Mouse (Mus musculus): ENCODE data around the gene Arih2.

Arih2 gene

GRCm38 (mm10) chr9:108649561-108650440 lies 615 bp upstream of the Arih2 start:
- CTCF ChIA-PET = interaction anchor here (0.5 to 0.7 kb wide), 3 partner anchors 19 to 745 kb away, joined by 3 to 5 read pairs (median 4); no protein-coding TSS in a partner anchor

DNA sequence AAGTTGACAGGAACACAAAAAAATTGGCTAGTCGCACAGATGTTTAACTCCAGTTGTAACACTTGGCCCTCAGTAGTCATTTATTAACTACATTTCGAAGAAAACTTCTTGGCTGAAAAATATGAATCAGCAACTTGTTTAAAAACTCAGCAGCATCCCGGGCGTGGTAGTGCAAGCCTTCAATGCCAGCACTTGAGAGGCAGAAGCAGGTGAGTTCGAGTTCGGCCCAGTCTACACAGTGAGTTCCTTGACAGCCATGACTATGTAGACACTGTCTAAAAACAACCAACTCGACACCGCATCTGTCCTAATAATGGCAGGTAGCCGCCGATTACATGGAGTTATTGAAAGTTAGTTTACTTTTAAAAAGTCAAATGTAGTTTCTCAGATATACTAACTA lies 1.0 kb downstream of the Arih2 start:
- CTCF ChIA-PET = no interaction called here

DNA sequence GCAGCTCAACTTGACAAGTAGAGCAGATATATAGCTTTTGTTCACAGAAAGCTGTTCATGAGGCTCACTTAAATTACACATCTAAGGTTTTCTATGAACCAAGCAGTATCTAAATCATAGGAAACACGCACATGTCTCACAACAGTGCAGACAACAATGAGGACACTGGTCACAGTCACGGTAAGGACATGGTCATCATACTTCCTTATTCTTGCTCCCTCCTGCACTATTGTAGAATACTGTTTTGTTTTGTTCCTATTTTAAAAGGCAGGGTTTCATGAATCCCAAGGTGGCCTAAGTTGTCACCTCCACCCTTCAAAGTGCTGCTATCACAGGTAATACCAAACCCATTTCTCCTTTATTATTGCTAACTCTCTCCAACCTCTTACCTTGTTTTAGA lies 9.4 kb downstream of the Arih2 start:
- CTCF ChIA-PET = no interaction called here

DNA sequence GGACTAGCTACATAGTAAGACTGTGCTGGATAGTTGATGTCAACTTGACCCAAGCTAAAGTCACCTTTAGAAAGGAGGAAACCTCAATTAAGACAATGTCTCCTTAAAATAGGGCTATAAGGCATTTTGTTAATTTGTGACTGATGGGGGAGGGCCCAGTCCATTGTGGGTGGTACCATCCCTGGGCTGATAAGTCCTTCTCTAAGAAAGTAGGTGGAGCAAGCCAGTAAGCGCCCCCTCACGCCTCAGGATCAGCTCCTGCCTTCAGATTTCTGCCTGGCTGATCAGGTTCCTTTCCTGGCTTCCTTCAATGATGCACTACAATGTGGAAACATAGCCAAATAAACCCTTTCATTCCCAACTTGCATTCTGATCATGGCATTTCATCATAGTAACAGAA lies 13.8 kb downstream of the Arih2 start:
- CTCF ChIA-PET = no interaction called here

GRCm38 (mm10) chr9:108633846-108634245 lies 15.3 kb downstream of the Arih2 start:
- CTCF ChIA-PET = interaction anchor here (0.7 kb wide), 1 partner anchor 52 kb away, joined by 7 read pairs; no protein-coding TSS in a partner anchor

- CTCF ChIA-PET = no interaction called here
Measured at GRCm38 (mm10) chr9:108632375-108632774, 16.8 kb downstream of the Arih2 start.

- CTCF ChIA-PET = interaction anchor here (0.6 kb wide), 1 partner anchor 249 kb away, joined by 4 read pairs; no protein-coding TSS in a partner anchor
Measured at GRCm38 (mm10) chr9:108631631-108632256, 17.4 kb downstream of the Arih2 start.

GRCm38 (mm10) chr9:108630683-108631082 lies 18.5 kb downstream of the Arih2 start:
- CTCF ChIA-PET = no interaction called here

DNA sequence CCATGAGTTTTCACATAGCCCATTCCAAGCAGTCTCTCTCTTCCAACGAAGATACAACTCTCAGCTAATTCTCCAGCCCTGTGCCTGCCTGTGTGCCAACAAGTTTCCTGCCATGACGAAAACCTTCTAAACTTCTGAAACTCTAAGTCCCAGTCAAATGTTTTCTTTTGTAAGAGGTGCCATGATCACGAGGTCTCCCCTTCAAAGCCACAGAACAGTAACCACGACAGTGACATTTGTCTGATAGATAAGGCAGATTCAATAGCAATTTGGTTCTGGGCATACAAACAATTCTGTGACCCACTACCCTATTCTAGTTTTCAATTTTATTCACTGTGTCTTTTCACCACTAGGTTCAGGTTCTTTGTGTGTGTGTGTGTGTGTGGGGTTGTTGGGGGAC lies 21.0 kb downstream of the Arih2 start:
- CTCF ChIA-PET = no interaction called here

- CTCF ChIA-PET = no interaction called here
Measured at GRCm38 (mm10) chr9:108626498-108626897, 22.7 kb downstream of the Arih2 start.

DNA sequence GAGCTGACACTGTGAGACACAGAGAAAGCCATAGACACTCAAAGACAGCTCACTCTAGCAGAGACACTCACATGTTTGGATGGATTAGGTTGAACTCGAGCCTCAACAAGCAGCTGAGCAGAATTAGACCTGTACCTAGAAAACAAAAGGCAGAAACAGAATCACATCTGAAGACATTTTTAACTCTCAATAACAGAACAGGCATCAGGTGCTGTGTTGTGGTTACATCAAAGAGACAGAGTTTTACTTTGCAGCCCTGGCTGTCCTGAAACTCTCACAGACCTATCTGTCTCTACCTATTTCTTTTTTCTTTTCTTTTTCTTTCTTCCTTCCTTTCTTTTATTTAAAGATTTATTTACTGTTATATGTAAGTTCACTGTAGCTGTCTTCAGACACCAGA lies 31.9 kb downstream of the Arih2 start:
- CTCF ChIA-PET = no interaction called here

GRCm38 (mm10) chr9:108611488-108611887 lies 37.7 kb downstream of the Arih2 start:
- CTCF ChIA-PET = no interaction called here

- CTCF ChIA-PET = no interaction called here
Measured at GRCm38 (mm10) chr9:108608889-108609288, 40.3 kb downstream of the Arih2 start.

GRCm38 (mm10) chr9:108607929-108608328 lies 41.3 kb downstream of the Arih2 start:
- CTCF ChIA-PET = interaction anchor here (0.6 kb wide), 1 partner anchor 288 kb away, joined by 4 read pairs; no protein-coding TSS in a partner anchor

DNA sequence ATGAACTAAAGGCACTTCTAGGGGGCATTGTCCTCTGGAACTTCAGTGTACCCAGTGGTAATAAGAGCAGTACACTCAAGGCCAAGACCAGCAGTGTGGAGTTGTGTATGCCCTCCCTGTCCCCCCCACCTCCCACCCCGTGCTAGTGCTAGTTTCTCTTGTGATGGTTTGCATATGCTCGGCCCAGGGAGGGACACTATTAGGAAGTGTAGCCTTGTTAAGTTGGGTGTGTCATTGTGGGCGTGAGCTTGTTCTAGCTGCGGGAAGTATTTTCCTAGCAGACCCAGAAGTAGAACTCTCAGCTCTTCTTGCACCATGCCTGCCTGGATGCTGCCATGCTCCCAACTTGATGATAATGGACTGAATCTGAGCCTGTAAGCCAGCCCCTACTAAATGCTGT lies 47.2 kb downstream of the Arih2 start:
- CTCF ChIA-PET = no interaction called here

DNA sequence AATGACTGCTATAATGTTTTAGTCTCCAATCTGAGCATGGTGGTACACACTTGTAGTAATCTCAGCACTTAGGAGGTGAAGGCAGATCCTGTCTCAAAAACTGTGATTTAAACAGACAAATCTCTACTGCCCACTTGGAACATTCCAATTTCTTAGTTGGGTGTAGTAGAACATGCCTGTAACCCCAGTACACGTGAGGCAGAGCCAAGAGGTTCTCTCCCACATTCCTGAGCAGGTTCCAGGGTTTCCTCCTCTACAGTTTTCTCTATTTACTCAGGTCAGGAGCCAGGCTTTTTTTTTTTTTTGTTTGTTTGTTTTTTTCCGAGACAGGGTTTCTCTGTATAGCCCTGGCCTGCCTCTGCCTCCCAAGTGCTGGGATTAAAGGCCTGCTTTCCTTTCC lies 49.2 kb downstream of the Arih2 start:
- CTCF ChIA-PET = no interaction called here

DNA sequence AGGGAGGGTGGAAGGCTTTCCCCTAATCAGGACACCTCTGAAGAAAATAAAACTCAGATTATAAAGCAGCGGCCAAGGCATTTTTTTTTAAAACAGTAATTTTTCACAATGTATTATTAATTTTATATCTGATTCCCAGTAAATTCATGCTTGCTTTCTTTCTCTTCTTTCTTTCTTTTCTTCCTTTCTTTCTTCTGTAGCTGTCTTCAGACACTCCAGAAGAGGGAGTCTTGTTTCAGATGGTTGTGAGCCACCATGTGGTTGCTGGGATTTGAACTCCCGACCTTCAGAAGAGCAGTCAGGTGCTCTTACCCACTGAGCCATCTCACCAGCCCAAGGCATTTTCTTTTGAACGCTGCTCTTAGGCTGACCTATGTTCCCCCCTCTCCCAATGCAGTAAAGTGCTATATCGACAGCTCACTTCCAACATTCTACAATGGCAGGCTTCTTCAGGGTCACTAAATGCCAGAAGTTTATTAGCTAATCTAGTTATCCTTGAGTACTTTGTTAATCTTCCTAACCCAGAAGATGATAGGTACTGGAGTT lies 50.1 kb downstream of the Arih2 start:
- CTCF ChIA-PET = no interaction called here

DNA sequence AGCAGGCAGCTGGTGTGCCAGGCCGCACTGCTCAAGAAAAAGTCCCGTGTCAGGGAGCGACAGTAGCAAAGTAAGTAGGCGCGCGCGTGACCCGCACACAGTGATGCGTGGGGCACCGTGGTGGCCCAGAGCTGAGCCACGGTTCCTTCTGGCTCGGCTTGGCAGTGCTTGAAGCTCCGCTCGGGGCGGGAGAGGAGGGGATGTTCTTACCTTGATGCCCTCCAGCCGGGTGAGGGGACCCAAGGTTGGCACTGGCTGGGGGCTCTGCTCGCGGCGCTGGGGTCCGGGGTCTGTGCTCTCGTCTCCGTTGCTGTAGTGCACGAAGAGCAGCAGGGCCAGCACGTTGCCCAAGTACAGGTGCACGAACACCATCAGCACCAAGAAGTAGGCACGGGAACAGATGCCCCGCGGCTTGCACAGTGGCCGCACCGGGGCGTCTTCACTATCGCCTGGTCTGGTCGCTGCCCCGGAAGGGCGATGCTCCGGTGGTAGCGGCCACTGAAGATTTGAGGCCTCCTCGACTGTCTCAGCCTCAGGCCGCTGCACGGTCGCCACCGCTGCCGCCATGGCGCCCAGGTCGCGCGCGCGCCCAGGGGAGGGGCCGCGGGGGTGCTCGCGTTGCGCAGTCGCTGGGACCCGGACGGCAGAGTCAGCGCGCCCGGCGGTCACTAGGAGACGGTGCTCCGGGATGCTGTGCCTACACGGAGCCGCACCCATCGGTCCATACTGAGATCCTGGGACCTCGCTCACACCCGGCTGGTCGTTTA lies 52.0 kb downstream of the Arih2 start, which contains the start of gene P4htm:
P4htm (minus strand) TSS at position 670 of the 767 bp plus-strand sequence.
- CTCF ChIA-PET = interaction anchor here (0.7 kb wide), 1 partner anchor 454 kb away, joined by 4 read pairs; no protein-coding TSS in a partner anchor

DNA sequence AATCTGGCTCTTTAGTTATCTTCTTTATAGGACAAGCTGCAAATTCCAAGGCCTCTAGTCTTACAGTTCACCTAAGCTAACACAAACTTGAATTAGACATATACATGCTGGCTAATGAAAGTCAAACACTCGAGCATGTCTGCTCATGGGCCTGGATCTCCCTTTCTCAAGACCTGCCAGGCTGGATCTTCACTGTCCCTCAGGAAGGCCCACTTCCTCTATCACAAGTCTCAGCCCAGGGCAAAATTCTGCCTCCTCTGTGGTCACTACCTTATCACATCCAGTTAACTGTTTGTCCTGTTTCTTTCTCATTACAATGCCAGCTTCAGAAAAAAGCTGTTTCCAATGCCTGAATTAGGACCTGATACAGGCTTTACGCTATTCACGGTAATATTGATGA lies 54.8 kb downstream of the Arih2 start:
- CTCF ChIA-PET = no interaction called here

DNA sequence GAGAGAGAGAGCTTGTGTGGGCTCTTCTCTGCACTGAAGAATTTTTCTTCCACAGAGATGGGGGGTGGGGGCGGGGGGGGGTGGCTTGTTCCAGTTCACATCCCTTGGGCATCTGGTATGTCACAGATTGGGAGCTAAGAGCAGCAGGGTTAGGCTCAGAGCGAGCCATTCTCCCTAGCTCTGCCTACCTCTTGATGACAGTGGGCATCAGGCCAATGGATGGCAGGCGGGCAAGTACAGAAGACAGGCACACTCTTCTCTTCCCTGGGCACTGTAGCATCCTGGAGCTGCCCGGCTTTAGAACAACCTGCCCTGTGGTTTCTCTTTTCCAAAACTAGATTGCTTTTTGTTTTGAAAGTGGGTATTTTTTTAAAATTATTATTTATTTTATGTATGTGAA lies 57.7 kb downstream of the Arih2 start:
- CTCF ChIA-PET = no interaction called here

DNA sequence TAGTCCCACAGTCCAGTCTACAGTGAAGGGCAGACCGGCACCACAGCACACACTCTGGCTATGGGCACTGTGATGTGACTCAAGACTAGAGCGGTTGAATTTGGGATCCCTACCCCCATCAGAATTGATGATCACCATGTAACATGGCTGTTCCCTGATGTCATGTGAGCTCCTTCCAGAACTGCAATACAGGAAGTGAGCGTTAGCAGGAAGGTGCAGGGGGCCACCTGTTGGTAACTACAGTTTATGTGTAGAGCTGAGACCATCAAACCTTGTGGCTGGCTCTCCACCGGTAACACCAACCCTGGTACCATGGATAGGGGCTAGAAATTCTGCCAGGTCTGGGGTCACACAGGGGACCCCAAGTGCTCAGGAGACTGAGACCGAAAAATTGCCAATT lies 60.0 kb downstream of the Arih2 start:
- CTCF ChIA-PET = no interaction called here

GRCm38 (mm10) chr9:108587571-108588180 lies 61.5 kb downstream of the Arih2 start:
- CTCF ChIA-PET = no interaction called here
